Mouse (Mus musculus): ENCODE data around the gene Thbs1.

DNA sequence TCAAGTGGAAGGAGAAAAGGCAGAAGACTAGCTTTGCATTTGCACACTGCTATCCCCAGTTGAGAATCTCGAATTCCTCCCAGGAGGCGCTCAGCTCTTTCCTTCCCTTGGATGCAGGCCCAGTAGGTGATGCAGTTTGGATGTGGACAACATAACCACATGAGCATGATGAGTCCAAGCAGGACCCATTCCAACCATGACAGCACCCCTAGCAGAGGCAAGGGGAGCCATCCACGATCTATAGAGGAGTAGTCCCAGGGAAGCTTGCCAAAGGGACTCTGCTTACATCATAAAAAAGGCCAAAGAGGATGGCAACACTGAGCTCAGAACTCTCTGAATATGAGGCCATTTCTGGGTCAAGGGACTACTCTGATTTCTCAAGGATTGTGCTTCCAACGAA lies 32.5 kb upstream of the Thbs1 start:
- no peak for TF ChIP-seq CTCF (IDR thresholded peaks at IDR 0.05; ENCODE audit: borderline replicate concordance, insufficient read depth, low read depth, low read length)
- no peak for TF ChIP-seq POLR2A (IDR thresholded peaks at IDR 0.05; ENCODE audit: borderline replicate concordance, insufficient read depth, low read length)

All from cerebellum, adult 2 months (tissue).